Mouse (Mus musculus) midbrain, embryonic 14.5 days (tissue): ENCODE data around the gene Zfp185. TPM values are rescaled to one million over a fixed set of nuclear protein-coding genes. Genes with fewer than 3 reads are reported as not detected.

Experiments used
- ATAC-seq: fragments of 200-750 bp; cut with Nextera tagmentation; 2 replicates; pipeline ENCODE4 v1.8.0; 2017; ENCODE audit warnings: moderate number of reproducible peaks, moderate library complexity; ENCODE audit not compliant: low FRiP score, low TSS enrichment
- DNase-seq: peaks from one replicate; pipeline ENCODE4 v3.0.0-alpha.2; 2015
- H3K27ac ChIP-seq: fragments of 300-500 bp; sonication (generic); replicated peaks from 2 replicates; pipeline ENCODE4 v1.5.1; 2014; ENCODE audit warnings: mild to moderate bottlenecking, low read depth, low read length, moderate library complexity
- H3K27me3 ChIP-seq: fragments of 300-500 bp; sonication (generic); 2 replicates; pipeline ENCODE4 v1.6.1; 2014; ENCODE audit warnings: low read length, control low read depth, mixed read lengths; ENCODE audit not compliant: control insufficient read depth, insufficient read depth
- H3K36me3 ChIP-seq: fragments of 300-500 bp; sonication (generic); 2 replicates; pipeline ENCODE4 v1.6.1; 2014; ENCODE audit warnings: low read length, control low read depth; ENCODE audit not compliant: control insufficient read depth, insufficient read depth
- H3K4me1 ChIP-seq: fragments of 300-500 bp; sonication (generic); 2 replicates; pipeline ENCODE4 v1.6.1; 2014; ENCODE audit warnings: mild to moderate bottlenecking, antibody characterized with exemption, low read length, control low read depth; ENCODE audit not compliant: control insufficient read depth, insufficient read depth
- H3K4me2 ChIP-seq: fragments of 300-500 bp; sonication (generic); 2 replicates; pipeline ENCODE4 v1.6.1; 2014; ENCODE audit warnings: mild to moderate bottlenecking, low read length, moderate library complexity
- H3K4me3 ChIP-seq: fragments of 300-500 bp; sonication (generic); replicated peaks from 2 replicates; pipeline ENCODE4 v1.5.1; 2014; ENCODE audit warnings: low read depth, low read length
- H3K9ac ChIP-seq: fragments of 300-500 bp; sonication (generic); replicated peaks from 2 replicates; pipeline ENCODE4 v1.6.1; 2014; ENCODE audit warnings: mild to moderate bottlenecking, low read length, moderate library complexity
- H3K9me3 ChIP-seq: fragments of 300-500 bp; sonication (generic); 2 replicates; pipeline ENCODE4 v1.6.1; 2016; ENCODE audit warnings: low read length, control low read depth, mixed read lengths; ENCODE audit not compliant: control insufficient read depth
- WGBS: fragments of 180-500 bp; shearing (Covaris S2); extraction: QIAGEN DNeasy Blood & Tissue Kit; methylation state at CpG from one replicate; pipeline ENCODE4 v1.1.7; 2014; 5-methylcytosine and 5-hydroxymethylcytosine counted together
- polyA plus RNA-seq: library from polyadenylated mRNA; unstranded; fragments of >200 nt; fragmentation: Nextera tagmentation; extraction: Ambion mirVana; gene quantifications from 2 replicates; pipeline ENCODE4 v1.2.1, GENCODE M21; 2014

The Zfp185 gene
- polyA plus RNA-seq, 1 experiment from 2014 or later, result 0.71 TPM

GRCm38 (mm10) chrX:73037003-73037402 is 49.9 kb downstream of the Zfp185 start, which contains the start of gene Pnma5:
TSS of gene Pnma5 (minus strand) at chrX:73037103.
- H3K27ac ChIP-seq, result no peak within 1 kb of the TSS
- no peak within 1 kb of the TSS for H3K4me3 ChIP-seq
- ATAC-seq (no peak), DNase-seq (no peak)
- 81% methylated on average over 1 of the region's 1 CpGs for WGBS
- no peak within 1 kb of the TSS for H3K4me2 ChIP-seq
- no peaks in the 10 kb centered on the region for H3K36me3 ChIP-seq
- no peak within 1 kb of the TSS for H3K9ac ChIP-seq
- no peaks in the 10 kb centered on the region for H3K27me3 ChIP-seq
- no peaks in the 10 kb centered on the region for H3K4me1 ChIP-seq
- H3K9me3 ChIP-seq, result no peaks in the 10 kb centered on the region

DNA sequence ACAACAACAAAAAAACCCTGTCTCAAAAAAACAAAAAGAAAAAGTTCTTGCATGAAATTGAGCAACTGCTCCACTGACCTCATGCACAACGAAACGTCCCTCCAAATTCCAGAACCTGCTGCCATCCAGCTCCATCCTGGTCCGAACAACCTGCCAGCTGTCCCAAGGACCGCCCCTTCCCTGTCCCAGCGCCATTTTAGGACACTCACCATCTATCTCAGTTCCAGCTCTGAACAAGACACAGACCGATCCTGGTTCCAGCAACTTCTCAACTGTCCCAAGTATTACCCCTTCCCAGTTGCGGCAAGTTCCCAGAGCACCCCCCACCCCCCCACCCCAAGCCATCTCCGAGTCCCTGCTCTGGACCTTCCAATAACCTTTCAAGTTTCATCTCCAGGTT is 51.7 kb downstream of the Zfp185 start:
- no peak overlapping the region for H3K4me3 ChIP-seq
- 85% methylated on average over 8 of the region's 8 CpGs for WGBS

GRCm38 (mm10) chrX:73039666-73040065 is 52.5 kb downstream of the Zfp185 start:
- no peak for DNase-seq
- Histone ChIP-seq H3K9ac (no peak overlapping the region), H3K36me3 (no peaks in the 10 kb centered on the region), H3K27me3 (no peaks in the 10 kb centered on the region), H3K4me3 (no peak overlapping the region), H3K4me1 (no peaks in the 10 kb centered on the region), H3K4me2 (no peak overlapping the region), H3K27ac (no peak overlapping the region), H3K9me3 (no peaks in the 10 kb centered on the region)
- 86% methylated on average over 12 of the region's 12 CpGs for WGBS
- ATAC-seq, result no peak

More for the DNA sequence above, 51.7 kb downstream of the Zfp185 start:
- Histone ChIP-seq H3K36me3 (no peaks in the 10 kb centered on the region), H3K9me3 (no peaks in the 10 kb centered on the region), H3K9ac (no peak overlapping the region), H3K4me1 (no peaks in the 10 kb centered on the region), H3K4me2 (no peak overlapping the region), H3K27me3 (no peaks in the 10 kb centered on the region), H3K27ac (no peak overlapping the region)
- ATAC-seq (no peak), DNase-seq (no peak)

GRCm38 (mm10) chrX:73053860-73054563 is 66.9 kb downstream of the Zfp185 start:
- Histone ChIP-seq H3K4me2 (peak overlapping the region; percentile 37), H3K36me3 (no peaks in the 10 kb centered on the region), H3K27me3 (no peaks in the 10 kb centered on the region), H3K4me1 (no peaks in the 10 kb centered on the region), H3K9ac (no peak overlapping the region), H3K27ac (peak overlapping the region; percentile 69), H3K9me3 (no peaks in the 10 kb centered on the region), H3K4me3 (no peak overlapping the region)
- peak; percentile 92 for ATAC-seq
- peak; percentile 95 for DNase-seq
- WGBS, result 16% methylated on average over 14 of the region's 14 CpGs

DNA sequence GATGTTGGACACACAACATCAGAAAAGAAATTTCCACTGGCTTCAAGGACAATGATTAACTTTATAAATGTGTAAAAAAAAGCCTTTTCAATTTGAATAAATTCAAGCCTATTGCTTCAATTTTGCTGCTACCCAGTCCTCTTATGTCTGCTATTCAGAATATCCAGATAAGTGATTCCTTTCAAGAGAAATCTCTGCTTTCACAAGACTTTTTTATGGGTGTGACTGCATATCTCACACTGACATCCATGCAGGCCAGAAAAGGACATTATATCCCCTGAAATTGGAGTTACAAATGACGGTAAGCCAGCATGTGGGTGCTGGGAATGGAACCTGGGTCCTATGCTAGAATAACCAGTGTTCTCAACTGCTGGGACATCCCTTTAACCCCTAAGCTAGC is 74.4 kb downstream of the Zfp185 start:
- no peaks in the 10 kb centered on the region for H3K9me3 ChIP-seq

DNA sequence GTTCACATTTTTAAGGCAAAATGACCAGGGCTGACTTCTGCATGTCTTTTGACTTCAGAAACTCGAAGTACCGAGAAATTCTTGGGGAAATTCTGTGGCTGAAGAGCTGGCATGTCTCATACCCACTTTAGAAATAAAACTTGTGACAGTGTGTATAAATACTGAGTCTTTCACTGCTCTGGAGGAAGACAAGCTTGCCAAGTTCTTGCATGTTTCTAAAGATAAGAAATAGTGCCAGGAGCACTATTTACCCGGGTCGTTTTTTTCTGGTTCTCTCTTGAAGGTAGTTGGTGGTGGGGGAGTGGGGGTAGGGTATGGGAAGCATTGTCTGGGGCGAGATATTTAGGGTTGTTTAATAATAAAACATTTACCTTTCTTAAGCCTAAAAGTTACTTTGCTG is 75.2 kb downstream of the Zfp185 start:
- ATAC-seq (no peak), DNase-seq (no peak)
- no peaks in the 10 kb centered on the region for H3K27me3 ChIP-seq
- no peaks in the 10 kb centered on the region for H3K4me1 ChIP-seq
- no peaks in the 10 kb centered on the region for H3K36me3 ChIP-seq
- H3K27ac ChIP-seq, result no peak overlapping the region
- no peak overlapping the region for H3K9ac ChIP-seq
- H3K9me3 ChIP-seq, result no peaks in the 10 kb centered on the region
- 55% methylated on average over 5 of the region's 5 CpGs for WGBS
- H3K4me2 ChIP-seq, result no peak overlapping the region
- H3K4me3 ChIP-seq, result no peak overlapping the region

More for the DNA sequence above, 74.4 kb downstream of the Zfp185 start:
- DNase-seq, result no peak
- no peak for ATAC-seq
- H3K4me1 ChIP-seq, result no peaks in the 10 kb centered on the region
- no peak overlapping the region for H3K9ac ChIP-seq
- H3K27ac ChIP-seq, result no peak overlapping the region
- H3K4me3 ChIP-seq, result no peak overlapping the region
- WGBS, result 85% methylated on average over 1 of the region's 1 CpGs
- no peaks in the 10 kb centered on the region for H3K36me3 ChIP-seq
- H3K27me3 ChIP-seq, result no peaks in the 10 kb centered on the region
- H3K4me2 ChIP-seq, result no peak overlapping the region

DNA sequence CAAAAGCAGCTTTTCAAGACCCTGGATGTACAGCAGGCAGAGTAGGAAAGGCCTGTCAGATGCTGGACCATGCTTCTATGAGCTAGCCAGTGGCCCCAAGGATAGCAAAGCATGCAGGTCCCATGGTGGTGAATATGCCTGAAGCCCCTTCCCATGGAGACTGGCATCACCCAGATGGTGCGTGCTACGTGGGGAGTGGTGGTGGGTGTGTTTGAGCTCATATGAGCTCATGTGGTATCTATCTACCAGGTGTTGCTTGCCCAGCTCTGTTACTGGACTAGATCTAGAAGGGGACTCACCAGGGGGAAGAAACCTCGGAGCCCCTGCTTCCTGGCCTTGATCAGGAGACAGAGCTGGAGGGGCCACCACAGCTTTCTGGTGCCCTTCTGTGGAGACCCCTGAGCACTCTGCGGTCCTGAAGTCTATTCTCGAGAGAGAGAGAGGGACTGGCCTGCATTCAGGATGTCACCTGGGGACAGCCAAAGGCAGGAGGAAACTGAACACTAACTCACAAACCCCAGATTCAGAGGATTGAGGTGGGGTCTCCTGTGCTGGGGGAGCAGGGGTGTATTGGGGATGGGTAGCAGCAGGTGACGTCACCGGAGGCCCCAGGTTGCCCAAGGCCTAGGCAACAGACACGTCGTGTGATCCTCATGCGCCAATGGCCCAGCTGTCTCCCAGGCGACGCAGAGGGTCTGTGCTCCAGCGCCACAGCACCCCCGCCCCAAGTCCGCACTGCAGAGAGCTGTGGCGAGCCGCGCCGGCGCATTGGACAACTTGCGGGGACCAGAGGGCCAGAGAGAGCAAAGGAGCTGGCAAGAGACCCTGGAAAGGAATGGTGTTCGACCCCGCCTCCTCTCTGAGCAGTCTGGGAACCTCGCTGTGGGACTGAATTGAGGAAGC is 76.6 kb downstream of the Zfp185 start:
- peak overlapping the region; percentile 37 for H3K4me3 ChIP-seq
- H3K9ac ChIP-seq, result peak overlapping the region; percentile 57; the same call in 1 of the 2 replicates
- peak; percentile 77 for ATAC-seq
- H3K9me3 ChIP-seq, result no peaks in the 10 kb centered on the region
- peak; percentile 71 for DNase-seq
- H3K4me1 ChIP-seq, result no peaks in the 10 kb centered on the region
- no peak overlapping the region; the same call in 1 of the 2 replicates for H3K27ac ChIP-seq
- H3K27me3 ChIP-seq, result no peaks in the 10 kb centered on the region
- 43% methylated on average over 24 of the region's 24 CpGs for WGBS
- H3K4me2 ChIP-seq, result peak overlapping the region; percentile 55
- H3K36me3 ChIP-seq, result no peaks in the 10 kb centered on the region

GRCm38 (mm10) chrX:73064415-73064793 is 77.3 kb downstream of the Zfp185 start, which contains the start of gene Pnma3:
TSS of gene Pnma3 (plus strand) at chrX:73064787.
- Histone ChIP-seq H3K4me2 (peak within 1 kb of the TSS; percentile 55), H3K9me3 (no peaks in the 10 kb centered on the region), H3K4me1 (no peaks in the 10 kb centered on the region), H3K4me3 (peak within 1 kb of the TSS; percentile 37), H3K9ac (peak within 1 kb of the TSS; percentile 57; the same call in 1 of the 2 replicates), H3K36me3 (no peaks in the 10 kb centered on the region), H3K27me3 (no peaks in the 10 kb centered on the region), H3K27ac (no peak within 1 kb of the TSS; the same call in 1 of the 2 replicates)
- DNase-seq (peak; percentile 18), ATAC-seq (peak; percentile 20; the same call in 1 of the 2 replicates)
- 40% methylated on average over 7 of the region's 7 CpGs for WGBS
